Comparison of ENCODE assay signal across 11 mouse cellular contexts in the genomic region with DNA sequence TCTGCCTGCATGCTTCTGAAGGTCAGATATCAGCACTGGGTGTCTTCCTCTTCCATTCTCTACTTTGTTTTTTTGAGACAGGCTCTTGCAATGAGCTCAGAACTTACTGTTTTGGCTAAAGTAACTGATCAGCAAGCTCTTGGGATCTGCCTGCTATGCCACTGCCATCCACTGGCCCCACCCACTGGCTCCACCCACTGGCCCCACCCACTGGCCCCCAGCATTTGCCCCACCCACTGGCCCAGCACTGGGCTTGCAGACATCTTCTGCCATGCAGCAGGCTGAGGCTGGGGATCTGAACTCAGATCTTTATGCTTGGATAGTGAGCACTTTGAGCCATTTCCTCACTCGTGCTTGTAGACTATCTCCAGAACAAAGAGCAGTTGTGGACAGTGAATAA.
DNase-seq lines count a peak whose midpoint lies in the region; ATAC-seq lines count a peak whose summit lies in the region.
"Had no signal": no experiment of that assay in that cellular context is flagged by ENCODE, and none has a peak within 500 bp of the region (broad histone marks: within the 10 kb centered on the region; RNA-seq: fewer than 3 reads in every experiment).

No protein-coding gene starts in this region.

- peak; percentile 51 for ATAC-seq in kidney, embryonic 14.5 days (ENCODE audit: low FRiP score, low TSS enrichment)
- 0 out of 2 replicates have a peak, but pooled peaks have one; percentile 45 for ATAC-seq in heart, embryonic 15.5 days (replicated peaks; ENCODE audit: insufficient number of reproducible peaks, insufficient read depth, low FRiP score, low read depth)
- no peak for ATAC-seq in inflammation-experienced regulatory T-cells, adult 6 months
- ATAC-seq: forebrain, embryonic 14.5 days had no signal

- no peaks in the 10 kb centered on the region for H3K9me3 ChIP-seq in kidney, embryonic 14.5 days (ENCODE audit: control insufficient read depth, low read length)
- H3K9me3 ChIP-seq in heart, embryonic 15.5 days (replicated peaks), result no peaks in the 10 kb centered on the region

- 5% methylated on average over 1 of the region's 1 CpGs for WGBS in kidney, embryonic 14.5 days
- WGBS in heart, embryonic 15.5 days, result 50% methylated on average over 1 of the region's 1 CpGs

- no peaks in the 10 kb centered on the region for H3K36me3 ChIP-seq in kidney, embryonic 14.5 days (ENCODE audit: control insufficient read depth, insufficient read depth, low read length)
- H3K36me3 ChIP-seq in heart, embryonic 15.5 days, result no peaks in the 10 kb centered on the region; the same call in 1 of the 2 replicates

- H3K27ac ChIP-seq in kidney, embryonic 14.5 days (ENCODE audit: low read depth, low read length), result no peak overlapping the region
- H3K27ac ChIP-seq in heart, embryonic 15.5 days, result no peak overlapping the region
- H3K27ac ChIP-seq: kidney, postnatal 0 days had no signal

- H3K9ac ChIP-seq in kidney, embryonic 14.5 days (ENCODE audit: low read depth, low read length), result no peak overlapping the region
- H3K9ac ChIP-seq in heart, embryonic 15.5 days, result no peak overlapping the region

- H3K4me3 ChIP-seq in kidney, embryonic 14.5 days (ENCODE audit: low read length), result no peak overlapping the region
- H3K4me3 ChIP-seq in heart, embryonic 15.5 days, result no peak overlapping the region

- H3K4me1 ChIP-seq in kidney, embryonic 14.5 days (ENCODE audit: control insufficient read depth, insufficient read depth, low read length), result 0 out of 2 replicates have a peak, but pooled peaks cover 3% of the 10 kb centered on the region
- peaks cover 9% of the 10 kb centered on the region; the same call in 1 of the 2 replicates for H3K4me1 ChIP-seq in heart, embryonic 15.5 days (replicated peaks)

- H3K4me2 ChIP-seq in kidney, embryonic 14.5 days (replicated peaks; ENCODE audit: low read depth, low read length), result no peak overlapping the region
- H3K4me2 ChIP-seq in heart, embryonic 15.5 days, result no peak overlapping the region
- H3K4me2 ChIP-seq: midbrain, embryonic 11.5 days had no signal

- no peak for DNase-seq in kidney, postnatal 14 days
- DNase-seq in R1 (ENCODE audit: low read depth, low spot score), result peak; percentile 51
- peak; percentile 46 for DNase-seq in lung, postnatal 25 days (ENCODE audit: low spot score)
- no peak for DNase-seq in urinary bladder, adult 18-20 months (ENCODE audit: low spot score in 2 of 2)
- DNase-seq in spleen, adult 12 weeks (ENCODE audit: low spot score), result no peak

- H3K27me3 ChIP-seq in kidney, embryonic 14.5 days (ENCODE audit: control insufficient read depth, insufficient read depth, low read length), result no peaks in the 10 kb centered on the region
- no peaks in the 10 kb centered on the region; the same call in 1 of the 2 replicates for H3K27me3 ChIP-seq in heart, embryonic 15.5 days

Comparison
In these comparisons a context has a peak if more than half of its experiments do, and no peak if none do; other contexts are left out.
1. DNase-seq: peak in R1 (single experiment) and lung, postnatal 25 days (single experiment); none in kidney, postnatal 14 days (single experiment), urinary bladder, adult 18-20 months (0 of 2) and spleen, adult 12 weeks (single experiment).